Mouse (Mus musculus): ENCODE data around the gene Cdyl. TPM values are rescaled to one million over a fixed set of nuclear protein-coding genes. Genes with fewer than 3 reads are reported as not detected.
A peak's percentile ranks its signal among the peaks of the same experiment; 100 is the strongest.

Gene Cdyl
- total RNA-seq, 2 experiments from 2014 or later: 14.1 to 18.5 TPM

- DNase-seq (ENCODE audit: low spot score in 2 of 2): no peak
Measured at GRCm38 (mm10) chr13:35905378-35905777, 245.7 kb downstream of the Cdyl start.

DNA sequence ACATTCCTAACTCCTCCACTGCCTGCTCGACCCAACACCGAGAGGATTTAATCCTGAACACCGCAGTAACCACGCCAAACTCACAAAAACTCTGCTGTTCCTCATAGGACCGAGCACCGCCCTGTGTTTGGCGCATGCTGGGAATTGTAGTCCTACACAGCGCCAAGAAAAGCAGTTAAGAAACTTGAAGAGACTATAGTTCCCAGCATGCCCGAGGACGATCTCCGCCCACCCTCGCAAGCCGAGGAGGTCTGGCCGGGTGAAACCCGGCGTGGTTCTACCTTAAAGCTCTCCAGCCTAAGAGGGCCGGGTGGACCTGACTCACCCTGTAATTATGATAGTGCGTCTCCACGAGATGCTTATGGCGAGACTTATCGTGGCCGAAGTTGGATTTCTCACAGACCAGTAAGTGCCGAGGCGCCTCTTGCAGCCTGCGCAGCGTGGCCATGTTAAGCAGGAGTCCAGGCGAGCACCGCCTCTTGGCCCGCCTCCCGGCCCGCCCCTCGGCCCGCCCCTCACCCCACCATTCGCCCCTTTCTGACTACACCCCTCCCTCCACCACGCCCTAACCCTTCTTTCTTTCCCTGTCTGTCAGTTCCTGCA, 246.3 kb downstream of the Cdyl start, which contains the start of gene Rpp40:
Rpp40 (minus strand) TSS at position 481 of the 603 bp plus-strand sequence.
- peak; percentile 95 for DNase-seq (ENCODE audit: low spot score in 2 of 2)

DNA sequence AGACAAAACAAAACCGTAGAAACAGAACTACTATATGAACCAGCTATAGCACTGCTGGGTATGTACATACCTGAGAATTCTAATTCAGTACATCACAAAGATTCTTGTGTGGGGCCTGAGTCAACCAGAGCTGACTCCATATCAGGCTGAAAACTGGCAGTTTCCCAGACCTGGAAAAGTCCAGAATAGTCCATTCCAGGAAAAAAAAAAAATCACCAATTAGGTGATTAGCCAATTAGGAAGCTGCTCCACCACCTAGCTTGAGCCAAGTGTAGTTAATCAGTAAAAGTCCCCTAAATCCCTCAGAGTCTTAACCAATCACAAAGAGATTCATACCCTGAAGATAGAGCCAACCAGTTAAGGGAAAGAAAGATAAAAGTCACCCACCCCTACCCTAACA, 251.8 kb downstream of the Cdyl start:
- DNase-seq (ENCODE audit: low spot score in 2 of 2): no peak

Other genes with a start within 250 kb of the Cdyl start
- gene Rpp40, start 246.5 kb downstream of the Cdyl start, total RNA-seq (2021): 1 to 10 TPM; 2.7 to 7.2 TPM